Mouse (Mus musculus): ENCODE measurements around the gene Fbxo46.
"Not testable (repeated sequence)": the region's sequence is repeated elsewhere in the genome, so short reads cannot be mapped to it uniquely, and the experiment has no call there.

Gene Fbxo46

GRCm38 (mm10) chr7:19129396-19129795, 9.7 kb downstream of the Fbxo46 start:
- DNase-seq (ENCODE audit: low read depth in 1 of 2, low spot score in 2 of 2): no peak

DNA sequence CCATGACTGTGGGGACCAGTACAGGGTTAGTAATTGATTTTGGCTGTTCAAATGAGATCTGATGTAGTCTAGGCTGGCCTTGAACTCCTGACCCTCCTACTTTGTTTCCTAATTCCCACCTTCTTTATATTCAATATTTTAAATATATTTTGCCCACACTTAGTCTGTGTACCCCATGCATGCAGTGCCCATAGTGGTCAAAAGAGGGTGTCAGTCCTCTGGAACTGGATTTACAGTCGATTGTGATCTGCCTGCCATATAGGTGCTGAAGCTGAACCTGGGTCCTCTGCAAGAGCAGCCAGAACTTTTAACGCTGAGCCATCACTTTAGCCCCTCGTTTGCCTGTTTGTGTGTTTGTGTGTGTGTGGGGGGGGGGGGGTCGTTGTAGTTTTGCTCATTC, 11.0 kb downstream of the Fbxo46 start:
- DNase-seq (ENCODE audit: low read depth in 1 of 2, low spot score in 2 of 2): no peak

DNA sequence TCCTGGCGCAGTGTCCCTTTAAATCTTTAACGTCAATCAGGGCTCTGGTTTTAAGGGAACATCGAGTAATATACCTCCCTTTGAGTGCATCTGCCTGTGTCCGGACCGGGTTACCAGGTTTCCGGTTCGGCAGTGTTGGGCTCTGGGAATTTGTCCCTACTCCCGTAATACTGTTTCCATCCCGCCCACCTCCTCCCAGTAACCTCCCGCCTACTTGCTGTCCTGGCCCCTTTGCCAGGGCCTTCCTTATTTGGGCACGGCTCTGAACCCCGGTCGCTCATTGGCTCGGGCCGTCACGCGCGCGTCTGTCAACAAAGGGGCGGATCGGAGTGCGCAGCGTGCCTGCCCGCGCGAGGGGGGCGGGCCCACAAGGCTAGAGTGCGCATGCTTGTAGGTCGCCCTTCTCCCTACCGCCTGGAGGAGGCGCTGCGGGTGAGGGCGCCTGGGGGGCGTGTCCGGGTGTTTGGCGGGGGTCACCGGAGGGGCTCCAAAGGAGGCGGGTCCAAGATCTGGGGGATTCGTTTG, 11.7 kb downstream of the Fbxo46 start:
- DNase-seq (ENCODE audit: low read depth in 1 of 2, low spot score in 2 of 2): peak; percentile 75 to 90

GRCm38 (mm10) chr7:19136168-19136567, 16.5 kb downstream of the Fbxo46 start:
- DNase-seq (ENCODE audit: low read depth in 1 of 2, low spot score in 2 of 2): no peak

DNA sequence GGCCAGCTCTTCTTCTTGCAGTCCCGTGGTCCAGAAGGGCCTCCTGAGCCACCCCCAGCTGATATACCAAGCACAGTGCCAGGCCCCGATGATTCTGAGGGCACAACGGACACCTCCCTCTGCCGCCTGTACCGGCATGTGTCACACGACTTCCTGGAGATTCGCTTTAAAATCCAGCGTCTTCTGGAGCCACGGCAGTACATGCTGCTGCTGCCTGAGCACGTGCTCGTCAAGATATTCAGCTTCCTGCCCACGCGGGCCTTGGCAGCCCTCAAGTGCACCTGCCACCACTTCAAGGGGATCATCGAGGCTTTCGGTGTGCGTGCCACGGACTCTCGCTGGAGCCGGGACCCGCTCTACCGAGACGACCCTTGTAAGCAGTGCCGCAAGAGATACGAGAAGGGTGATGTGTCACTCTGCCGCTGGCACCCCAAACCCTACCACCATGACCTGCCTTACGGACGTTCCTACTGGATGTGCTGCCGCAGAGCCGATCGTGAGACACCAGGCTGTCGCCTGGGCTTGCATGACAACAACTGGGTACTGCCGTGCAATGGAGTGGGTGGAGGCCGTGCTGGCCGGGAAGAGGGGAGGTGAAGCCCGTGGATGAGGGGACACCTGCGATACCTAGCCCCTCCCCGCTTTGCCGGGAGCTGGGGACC, 17.1 kb downstream of the Fbxo46 start:
- no peak for DNase-seq (ENCODE audit: low read depth in 1 of 2, low spot score in 2 of 2)

DNA sequence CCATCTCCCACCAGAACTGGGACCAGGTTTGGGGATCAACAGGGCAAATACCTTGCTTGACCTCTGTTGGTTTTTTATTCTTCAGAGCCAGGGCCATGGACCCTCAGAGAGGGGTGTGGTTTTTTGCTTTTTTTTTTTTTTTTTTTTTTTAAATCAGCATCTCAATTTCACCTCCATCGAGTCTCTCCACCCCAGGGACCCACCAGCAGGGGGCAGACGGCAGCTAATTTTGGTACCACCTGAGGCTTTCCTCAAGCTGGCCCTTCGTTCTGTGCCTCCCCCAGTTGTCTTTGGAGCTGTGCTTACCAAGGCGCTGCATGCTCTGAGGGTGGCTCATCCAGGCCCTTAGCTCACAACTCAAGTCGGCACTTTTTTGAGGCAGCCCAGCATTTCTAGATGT, 17.7 kb downstream of the Fbxo46 start:
- peak in 1 of 2 experiments; percentile 25 for DNase-seq (ENCODE audit: low read depth in 1 of 2, low spot score in 2 of 2)

DNA sequence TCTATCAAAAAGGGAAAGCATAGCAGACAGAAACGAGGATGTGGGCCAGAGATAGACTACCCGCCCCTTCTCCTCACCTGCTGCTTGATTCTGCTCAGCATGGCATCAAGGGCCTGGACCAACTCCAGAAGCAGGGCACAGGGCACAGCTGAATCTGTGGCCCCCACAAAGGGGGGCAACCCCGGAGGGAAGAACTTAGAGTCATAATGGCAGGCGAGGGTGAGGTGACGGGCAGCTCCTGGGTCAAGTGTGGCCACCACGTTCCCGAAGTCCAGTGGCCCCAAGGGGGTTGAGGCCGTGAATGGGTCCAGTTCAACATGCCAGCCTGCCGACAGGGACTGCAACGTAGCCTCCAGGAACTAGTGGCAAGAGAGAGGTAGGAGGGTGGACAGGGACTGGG, 27.1 kb downstream of the Fbxo46 start:
- DNase-seq (ENCODE audit: low read depth in 1 of 2, low spot score in 2 of 2): no peak

GRCm38 (mm10) chr7:19147497-19148045, 27.9 kb downstream of the Fbxo46 start:
- no peak for DNase-seq (ENCODE audit: low read depth in 1 of 2, low spot score in 2 of 2)

GRCm38 (mm10) chr7:19148180-19148874, 28.7 kb downstream of the Fbxo46 start:
- no peak for DNase-seq (ENCODE audit: low read depth in 1 of 2, low spot score in 2 of 2)

- peak; percentile 97 for DNase-seq (ENCODE audit: low read depth in 1 of 2, low spot score in 2 of 2)
These were observed 29.3 kb downstream of the Fbxo46 start, which contains the start of gene Qpctl for GRCm38 (mm10) chr7:19148875-19149541. Qpctl (minus strand) TSS chr7:19149291.

DNA sequence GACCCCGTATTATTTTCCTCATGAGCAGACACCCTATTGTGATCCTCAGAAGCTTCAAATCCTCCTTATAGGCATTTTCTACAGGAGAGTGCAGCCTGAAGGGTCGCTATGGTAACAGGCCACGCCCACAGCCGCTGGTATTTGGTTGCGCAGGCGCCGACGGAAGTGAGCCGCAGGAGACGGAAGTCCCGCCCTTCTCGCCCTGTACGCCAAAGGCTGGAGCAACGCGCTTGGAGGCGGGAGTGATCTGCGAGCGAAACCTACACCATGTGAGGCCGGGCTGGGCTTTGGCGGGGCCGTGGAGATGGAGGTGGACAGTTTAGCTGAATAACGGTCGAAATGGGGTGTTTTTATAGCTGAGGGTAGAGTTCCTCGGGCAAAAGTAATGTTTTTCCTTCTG, 30.0 kb downstream of the Fbxo46 start, which contains the start of gene Snrpd2:
Snrpd2 (plus strand) TSS at position 97 of the 400 bp plus-strand sequence.
- peak; percentile 83 to 89 for DNase-seq (ENCODE audit: low read depth in 1 of 2, low spot score in 2 of 2)

GRCm38 (mm10) chr7:19151121-19151520, 31.5 kb downstream of the Fbxo46 start:
- DNase-seq (ENCODE audit: low read depth in 1 of 2, low spot score in 2 of 2): not testable (repeated sequence)

DNA sequence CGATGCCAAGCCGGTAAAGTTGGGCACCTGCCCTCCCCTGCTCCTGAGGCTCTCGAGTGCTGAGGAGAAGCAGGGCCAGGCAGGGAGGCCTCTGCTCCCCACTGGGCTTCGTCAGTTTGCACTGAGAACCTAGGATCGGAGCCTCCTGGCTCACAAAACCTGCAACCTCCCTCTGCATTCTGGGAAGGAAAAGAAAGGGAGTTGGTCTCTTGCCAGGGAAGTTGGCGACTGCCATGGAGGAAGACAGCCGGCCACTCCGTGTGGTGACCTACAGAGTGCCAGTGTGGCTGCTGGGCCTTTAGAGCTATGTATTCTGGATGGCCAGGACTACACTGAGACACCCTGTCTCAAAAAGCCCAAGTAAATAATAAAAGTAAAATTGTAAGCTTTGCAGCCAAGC, 35.1 kb downstream of the Fbxo46 start:
- no peak for DNase-seq (ENCODE audit: low read depth in 1 of 2, low spot score in 2 of 2)

DNA sequence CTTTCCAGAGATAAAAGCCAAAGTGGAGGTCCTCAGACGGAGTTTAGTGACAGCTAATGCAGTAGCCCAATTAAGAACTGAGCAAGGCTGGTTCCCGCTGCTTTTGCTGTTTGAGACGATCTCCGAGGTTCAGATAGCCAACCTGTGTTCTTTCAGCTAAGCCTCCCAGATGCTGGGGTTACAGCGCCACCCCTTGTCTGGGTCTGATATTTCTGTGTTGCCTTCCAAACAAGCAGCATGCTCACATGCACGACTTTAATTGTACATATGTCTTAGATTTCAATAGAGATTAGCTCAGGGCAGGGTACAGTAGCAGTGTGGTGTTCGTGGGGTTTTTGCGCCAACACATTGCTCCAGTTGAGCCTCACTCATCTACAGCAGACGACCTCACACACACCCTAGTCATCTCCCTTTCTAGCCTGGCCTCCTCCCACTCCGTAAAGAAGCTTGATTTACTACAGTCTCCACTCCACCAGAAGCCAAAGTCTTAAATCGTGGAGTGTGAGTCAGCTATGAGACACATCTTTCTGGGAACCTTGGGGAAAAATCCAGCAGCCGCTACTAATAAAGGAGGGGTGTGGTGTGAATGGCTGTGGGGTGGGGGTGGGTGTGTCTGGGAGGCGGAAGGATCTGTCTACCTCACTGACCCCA, 36.3 kb downstream of the Fbxo46 start:
- DNase-seq (ENCODE audit: low read depth in 1 of 2, low spot score in 2 of 2): no peak

GRCm38 (mm10) chr7:19157160-19157800, 37.6 kb downstream of the Fbxo46 start:
- DNase-seq (ENCODE audit: low read depth in 1 of 2, low spot score in 2 of 2): peak; percentile 66 to 81

- no peak for DNase-seq (ENCODE audit: low read depth in 1 of 2, low spot score in 2 of 2)
These were observed 38.9 kb downstream of the Fbxo46 start for GRCm38 (mm10) chr7:19158601-19159000.

DNA sequence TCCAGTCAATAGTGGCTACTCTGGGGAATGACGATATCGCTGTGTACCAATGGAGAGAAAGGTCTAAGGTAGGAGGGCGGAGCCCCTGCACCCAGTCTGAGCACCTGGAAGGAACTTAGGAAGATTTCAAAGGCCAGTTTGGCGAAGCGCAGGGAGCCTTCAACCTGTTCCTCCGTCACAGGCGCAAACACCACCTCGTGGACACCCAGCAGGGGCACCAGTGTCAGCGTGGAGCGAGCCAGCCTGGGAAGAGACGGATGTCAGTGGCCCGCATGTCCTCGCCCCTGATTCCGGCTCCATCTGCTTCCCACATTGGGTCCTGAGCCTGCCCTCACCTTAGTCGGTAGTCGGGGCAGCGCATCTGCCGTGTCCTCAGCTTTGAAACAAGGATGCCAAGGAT, 39.8 kb downstream of the Fbxo46 start:
- DNase-seq (ENCODE audit: low read depth in 1 of 2, low spot score in 2 of 2): no peak

GRCm38 (mm10) chr7:19160115-19160514, 40.5 kb downstream of the Fbxo46 start:
- no peak for DNase-seq (ENCODE audit: low read depth in 1 of 2, low spot score in 2 of 2)

- no peak for DNase-seq (ENCODE audit: low read depth in 1 of 2, low spot score in 2 of 2)
These were observed 43.3 kb downstream of the Fbxo46 start for GRCm38 (mm10) chr7:19162928-19163327.

DNA sequence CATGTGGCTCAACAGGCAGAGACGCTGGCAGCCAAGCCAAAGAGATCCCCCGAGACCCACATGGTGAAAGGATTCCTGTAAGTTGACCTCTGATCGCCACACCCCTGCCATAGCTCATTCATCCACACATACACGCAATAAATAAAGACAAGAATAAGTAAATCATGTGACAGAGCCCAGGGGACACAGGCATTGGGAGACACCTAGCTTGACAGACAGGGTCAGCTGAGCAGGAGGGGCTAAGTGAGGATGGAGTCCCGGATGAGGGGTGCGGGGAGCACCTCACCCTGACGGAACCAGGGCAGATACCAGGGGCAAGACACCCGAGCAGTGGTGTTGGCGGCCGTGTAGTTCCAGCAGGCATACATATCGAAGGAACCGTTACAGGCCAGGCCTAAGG, 44.1 kb downstream of the Fbxo46 start:
- no peak for DNase-seq (ENCODE audit: low read depth in 1 of 2, low spot score in 2 of 2)

- DNase-seq (ENCODE audit: low read depth in 1 of 2, low spot score in 2 of 2): no peak
These were observed 44.5 kb downstream of the Fbxo46 start for GRCm38 (mm10) chr7:19164189-19164588.

Measured in monocyte, adult 2 months (primary cell).